21 mouse cellular contexts compared by ENCODE assay signal in the genomic region with DNA sequence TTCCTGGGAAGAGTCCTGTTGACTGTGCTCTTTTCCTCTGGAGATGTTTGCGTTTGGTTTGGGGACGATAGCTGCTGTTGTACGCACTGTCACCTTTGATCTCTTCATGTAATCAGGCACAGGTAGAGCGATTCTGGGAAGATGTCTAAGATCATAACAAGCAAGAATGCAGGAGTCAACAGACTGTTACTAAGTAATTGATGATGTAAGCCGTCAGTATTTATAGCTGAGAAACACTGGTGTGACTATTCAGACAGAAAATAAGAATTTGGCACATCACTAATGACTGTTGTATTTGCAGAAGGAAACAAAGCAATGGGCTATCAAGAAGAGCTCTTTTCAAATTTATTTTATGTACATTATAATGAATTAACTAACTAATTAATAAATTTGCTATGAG. TPM values are rescaled to one million over a fixed set of nuclear protein-coding genes. Genes with fewer than 3 reads are reported as not detected.
A peak's percentile ranks its signal among the peaks of the same experiment; 100 is the strongest.
DNase-seq lines count a peak whose midpoint lies in the region; ATAC-seq and TF ChIP-seq lines count a peak whose summit lies in the region.
"Had no signal": no experiment of that assay in that cellular context is flagged by ENCODE, and none has a peak within 500 bp of the region (broad histone marks: within the 10 kb centered on the region; RNA-seq: fewer than 3 reads in every experiment).

No protein-coding gene starts in this region.

- no peak for DNase-seq in hindbrain, embryonic 10.5 days (ENCODE audit: low spot score)
- DNase-seq in neural tube, embryonic 10.5 days (ENCODE audit: extremely low spot score, low spot score) = no peak
- DNase-seq in hindbrain, postnatal 0 days (ENCODE audit: low spot score) = no peak
- DNase-seq in forebrain, embryonic 11.5 days (ENCODE audit: low spot score) = no peak
- DNase-seq: adrenal gland, adult 8-10 months; cerebellum, postnatal 25 days; embryo, embryonic 11 days; gastrocnemius, postnatal 14 days; heart, adult 2 months; kidney, postnatal 10 days; lung, embryonic 14.5 days; lung, postnatal 36 days; thymus, postnatal 36 days had no signal

- no peaks in the 10 kb centered on the region for H3K27me3 ChIP-seq in hindbrain, embryonic 13.5 days
- no peaks in the 10 kb centered on the region for H3K27me3 ChIP-seq in hindbrain, embryonic 10.5 days (ENCODE audit: insufficient read depth, poor library complexity, severe bottlenecking)
- H3K27me3 ChIP-seq in neural tube, embryonic 13.5 days = no peaks in the 10 kb centered on the region
- no peaks in the 10 kb centered on the region for H3K27me3 ChIP-seq in hindbrain, postnatal 0 days (ENCODE audit: insufficient read depth, low read length)
- H3K27me3 ChIP-seq in forebrain, embryonic 11.5 days (ENCODE audit: control insufficient read depth, insufficient read depth, low read length) = no peaks in the 10 kb centered on the region
- H3K27me3 ChIP-seq: heart, embryonic 15.5 days; midbrain, embryonic 12.5 days; Patski had no signal

- TF ChIP-seq CTCF in hindbrain, postnatal 0 days (IDR thresholded peaks at IDR 0.05; ENCODE audit: low read depth) = no peak

- no peak overlapping the region for H3K9ac ChIP-seq in hindbrain, embryonic 13.5 days
- H3K9ac ChIP-seq in neural tube, embryonic 13.5 days = no peak overlapping the region
- no peak overlapping the region for H3K9ac ChIP-seq in hindbrain, postnatal 0 days (replicated peaks; ENCODE audit: low read length)
- no peak overlapping the region for H3K9ac ChIP-seq in forebrain, embryonic 11.5 days (ENCODE audit: low read length)
- H3K9ac ChIP-seq: heart, embryonic 15.5 days; lung, embryonic 14.5 days; midbrain, embryonic 12.5 days had no signal

- no peaks in the 10 kb centered on the region for H3K36me3 ChIP-seq in hindbrain, embryonic 13.5 days
- no peaks in the 10 kb centered on the region for H3K36me3 ChIP-seq in hindbrain, embryonic 10.5 days
- H3K36me3 ChIP-seq in neural tube, embryonic 13.5 days = no peaks in the 10 kb centered on the region
- no peaks in the 10 kb centered on the region for H3K36me3 ChIP-seq in hindbrain, postnatal 0 days (ENCODE audit: insufficient read depth, low read length)
- no peaks in the 10 kb centered on the region for H3K36me3 ChIP-seq in forebrain, embryonic 11.5 days (ENCODE audit: control insufficient read depth, insufficient read depth, low read length)
- H3K36me3 ChIP-seq: heart, embryonic 15.5 days; midbrain, embryonic 12.5 days had no signal

- no peak overlapping the region for H3K27ac ChIP-seq in hindbrain, embryonic 13.5 days
- no peak overlapping the region for H3K27ac ChIP-seq in hindbrain, embryonic 10.5 days
- H3K27ac ChIP-seq in neural tube, embryonic 13.5 days (replicated peaks) = no peak overlapping the region
- no peak overlapping the region for H3K27ac ChIP-seq in hindbrain, postnatal 0 days
- H3K27ac ChIP-seq in forebrain, embryonic 11.5 days (ENCODE audit: low read depth, low read length) = no peak overlapping the region
- H3K27ac ChIP-seq: heart, adult 2 months; heart, embryonic 15.5 days; midbrain, embryonic 12.5 days had no signal

- 61% methylated on average over 5 of the region's 5 CpGs for WGBS in hindbrain, embryonic 13.5 days
- WGBS in hindbrain, embryonic 10.5 days = 83% methylated on average over 5 of the region's 5 CpGs
- 53% methylated on average over 5 of the region's 5 CpGs for WGBS in neural tube, embryonic 13.5 days
- WGBS in hindbrain, postnatal 0 days = 46% methylated on average over 5 of the region's 5 CpGs
- WGBS in forebrain, embryonic 11.5 days = 80% methylated on average over 5 of the region's 5 CpGs

- no peak for ATAC-seq in hindbrain, embryonic 13.5 days (ENCODE audit: low FRiP score)
- no peak for ATAC-seq in neural tube, embryonic 13.5 days (ENCODE audit: low read depth)
- no peak for ATAC-seq in hindbrain, postnatal 0 days
- ATAC-seq in monocyte, adult 5-6 weeks (replicated peaks; ENCODE audit: insufficient number of reproducible peaks, low FRiP score, low TSS enrichment, poor library complexity, severe bottlenecking) = no peak
- no peak for ATAC-seq in forebrain, embryonic 11.5 days (replicated peaks; ENCODE audit: low FRiP score)
- ATAC-seq: intestine, postnatal 0 days; Patski had no signal

- no peaks in the 10 kb centered on the region for H3K9me3 ChIP-seq in hindbrain, embryonic 13.5 days
- H3K9me3 ChIP-seq in hindbrain, embryonic 10.5 days = no peaks in the 10 kb centered on the region
- H3K9me3 ChIP-seq in neural tube, embryonic 13.5 days = no peaks in the 10 kb centered on the region
- no peaks in the 10 kb centered on the region for H3K9me3 ChIP-seq in hindbrain, postnatal 0 days (ENCODE audit: low read length)
- H3K9me3 ChIP-seq in forebrain, embryonic 11.5 days (ENCODE audit: control insufficient read depth, low read length) = no peaks in the 10 kb centered on the region
- H3K9me3 ChIP-seq: heart, embryonic 15.5 days; midbrain, embryonic 12.5 days had no signal

- H3K4me2 ChIP-seq in hindbrain, embryonic 13.5 days = peak overlapping the region; percentile 30
- H3K4me2 ChIP-seq in neural tube, embryonic 13.5 days = peak overlapping the region; percentile 29; the same call in 1 of the 2 replicates
- H3K4me2 ChIP-seq in hindbrain, postnatal 0 days (ENCODE audit: low read depth, low read length) = peak overlapping the region; percentile 28
- H3K4me2 ChIP-seq in forebrain, embryonic 11.5 days (ENCODE audit: low read depth, low read length, severe bottlenecking) = no peak overlapping the region
- H3K4me2 ChIP-seq: heart, embryonic 15.5 days; liver, embryonic 11.5 days; lung, embryonic 14.5 days; midbrain, embryonic 12.5 days had no signal

- no peak overlapping the region for H3K4me3 ChIP-seq in hindbrain, embryonic 13.5 days
- no peak overlapping the region for H3K4me3 ChIP-seq in hindbrain, embryonic 10.5 days
- no peak overlapping the region for H3K4me3 ChIP-seq in neural tube, embryonic 13.5 days
- H3K4me3 ChIP-seq in hindbrain, postnatal 0 days (ENCODE audit: low read length) = no peak overlapping the region
- H3K4me3 ChIP-seq in forebrain, embryonic 11.5 days (ENCODE audit: low read depth, low read length) = no peak overlapping the region
- H3K4me3 ChIP-seq: heart, adult 2 months; heart, embryonic 15.5 days; midbrain, embryonic 12.5 days had no signal

- H3K4me1 ChIP-seq in hindbrain, embryonic 13.5 days (replicated peaks) = peaks cover 58% of the 10 kb centered on the region
- H3K4me1 ChIP-seq in hindbrain, embryonic 10.5 days (replicated peaks) = peaks cover 14% of the 10 kb centered on the region
- H3K4me1 ChIP-seq in neural tube, embryonic 13.5 days (replicated peaks) = peaks cover 63% of the 10 kb centered on the region
- H3K4me1 ChIP-seq in hindbrain, postnatal 0 days (ENCODE audit: insufficient read depth, low read length) = peaks cover 19% of the 10 kb centered on the region; the same call in 1 of the 2 replicates
- H3K4me1 ChIP-seq in forebrain, embryonic 11.5 days (replicated peaks; ENCODE audit: control insufficient read depth, insufficient read depth, low read length) = no peaks in the 10 kb centered on the region

RNA-seq across cellular contexts. Expression of a gene that starts 4.6 kb away (rescaled TPM):
- polyA plus RNA-seq in hindbrain, embryonic 13.5 days (2015; fragmentation: Nextera tagmentation; extraction: Ambion mirVana) = 131 and 134 TPM in 2 replicates
- polyA plus RNA-seq in hindbrain, embryonic 10.5 days (2016; fragmentation: Nextera tagmentation; extraction: Ambion mirVana) = 29.3 and 44.0 TPM in 2 replicates
- polyA plus RNA-seq in neural tube, embryonic 13.5 days (2015; fragmentation: Nextera tagmentation; extraction: Ambion mirVana) = 142 and 160 TPM in 2 replicates
- total RNA-seq in hindbrain, postnatal 0 days (2014; rRNA removed) = 137 and 159 TPM in 2 replicates
- polyA plus RNA-seq in hindbrain, postnatal 0 days (2015; fragmentation: Nextera tagmentation; extraction: Ambion mirVana) = 177 and 180 TPM in 2 replicates
- 87.7 to 108 TPM (median 93.6 TPM) in 3 replicates for total RNA-seq in monocyte, adult 5-6 weeks (2017)
- 57.8 and 59.0 TPM in 2 replicates for polyA plus RNA-seq in forebrain, embryonic 11.5 days (2014; fragmentation: Nextera tagmentation; extraction: Ambion mirVana)
